Mouse (Mus musculus): ENCODE data around the gene Lrrc52. TPM values are rescaled to one million over a fixed set of nuclear protein-coding genes. Genes with fewer than 3 reads are reported as not detected.

Lrrc52 gene
- total RNA-seq, 2 experiments from 2014 or later = 0.23 TPM; not detected in 1

- no peak for DNase-seq
These were observed 30.2 kb downstream of the Lrrc52 start for GRCm38 (mm10) chr1:167436186-167436975.

- no peak for DNase-seq
These were observed 31.6 kb downstream of the Lrrc52 start for GRCm38 (mm10) chr1:167434931-167435330.

GRCm38 (mm10) chr1:167430976-167431676 lies 35.5 kb downstream of the Lrrc52 start:
- peak in 1 of 2 experiments; percentile 7 for DNase-seq

DNA sequence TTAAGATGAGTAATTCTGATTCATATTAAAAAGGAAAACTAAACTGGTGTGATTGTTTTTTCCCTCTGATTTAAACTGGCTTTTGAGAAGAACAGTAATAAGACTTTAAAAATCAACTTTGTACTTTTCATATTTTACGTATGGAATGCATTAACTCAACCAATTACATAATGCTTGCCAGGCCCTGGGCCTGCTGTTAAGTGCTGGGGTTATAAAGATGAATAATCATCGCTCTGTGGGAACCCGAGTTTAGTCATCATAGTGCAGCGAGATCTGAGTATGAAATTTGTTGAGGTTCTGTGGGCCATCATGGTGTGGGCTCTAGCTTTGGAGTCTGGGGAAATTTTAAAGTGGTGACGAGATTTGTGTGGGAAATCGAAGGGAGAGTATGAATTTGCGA lies 39.9 kb downstream of the Lrrc52 start:
- no peak for DNase-seq

GRCm38 (mm10) chr1:167425572-167425971 lies 41.0 kb downstream of the Lrrc52 start:
- DNase-seq = no peak

DNA sequence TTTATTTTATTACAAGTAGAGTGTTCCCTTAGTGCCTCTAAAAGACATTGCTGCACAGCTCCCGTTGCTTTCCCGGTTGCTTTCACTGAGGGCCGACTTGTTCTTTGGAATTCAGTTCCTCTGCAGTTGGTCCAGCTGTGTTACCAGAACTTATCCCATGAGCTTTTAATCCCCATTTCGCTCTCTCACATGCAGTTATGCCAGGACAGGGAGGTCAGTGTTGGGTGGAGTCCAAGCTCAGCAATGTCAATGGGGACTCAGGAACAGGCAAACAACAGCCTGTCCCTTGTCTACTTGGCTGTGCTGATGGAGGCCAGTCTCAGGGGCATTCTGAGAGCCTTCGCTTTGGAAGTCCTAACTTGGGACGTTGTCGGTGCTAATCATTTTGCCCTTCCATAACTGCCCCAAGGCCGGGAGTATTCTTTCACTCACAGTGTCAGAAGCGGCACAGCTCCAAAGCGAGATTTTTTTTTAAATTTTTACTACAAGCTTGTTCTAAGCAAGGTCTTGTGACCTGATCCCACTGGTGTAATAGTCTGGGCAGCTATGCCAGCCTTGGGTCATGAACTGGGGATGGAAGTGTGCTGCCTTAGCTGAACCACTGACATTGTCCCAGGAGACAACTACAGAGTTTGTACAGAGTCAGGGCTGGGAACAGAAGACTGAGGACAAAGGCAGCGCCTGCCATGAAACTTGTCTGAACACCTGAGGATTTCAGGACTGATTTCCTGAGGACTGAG lies 43.9 kb downstream of the Lrrc52 start:
- peak; percentile 15 to 30 for DNase-seq

DNA sequence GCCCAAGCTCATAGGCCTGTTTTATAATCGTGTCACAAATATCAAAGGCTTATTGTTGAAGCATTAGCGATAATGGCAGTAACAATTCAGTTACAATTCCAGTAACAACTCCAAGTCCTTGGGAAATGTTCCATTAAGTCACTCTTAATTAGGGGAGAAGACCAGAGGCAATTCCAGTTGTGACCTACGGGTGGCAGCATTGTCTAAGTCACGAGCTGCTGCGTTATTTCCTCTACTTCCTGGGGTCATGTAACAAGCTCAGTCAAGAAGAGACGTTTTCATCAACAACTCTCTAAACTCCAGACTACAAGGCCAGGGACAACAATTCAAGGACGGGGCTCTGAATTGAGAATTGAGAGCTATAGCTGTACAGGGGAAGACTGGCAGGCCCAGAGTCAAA lies 51.7 kb downstream of the Lrrc52 start:
- DNase-seq = peak; percentile 73 to 76

DNA sequence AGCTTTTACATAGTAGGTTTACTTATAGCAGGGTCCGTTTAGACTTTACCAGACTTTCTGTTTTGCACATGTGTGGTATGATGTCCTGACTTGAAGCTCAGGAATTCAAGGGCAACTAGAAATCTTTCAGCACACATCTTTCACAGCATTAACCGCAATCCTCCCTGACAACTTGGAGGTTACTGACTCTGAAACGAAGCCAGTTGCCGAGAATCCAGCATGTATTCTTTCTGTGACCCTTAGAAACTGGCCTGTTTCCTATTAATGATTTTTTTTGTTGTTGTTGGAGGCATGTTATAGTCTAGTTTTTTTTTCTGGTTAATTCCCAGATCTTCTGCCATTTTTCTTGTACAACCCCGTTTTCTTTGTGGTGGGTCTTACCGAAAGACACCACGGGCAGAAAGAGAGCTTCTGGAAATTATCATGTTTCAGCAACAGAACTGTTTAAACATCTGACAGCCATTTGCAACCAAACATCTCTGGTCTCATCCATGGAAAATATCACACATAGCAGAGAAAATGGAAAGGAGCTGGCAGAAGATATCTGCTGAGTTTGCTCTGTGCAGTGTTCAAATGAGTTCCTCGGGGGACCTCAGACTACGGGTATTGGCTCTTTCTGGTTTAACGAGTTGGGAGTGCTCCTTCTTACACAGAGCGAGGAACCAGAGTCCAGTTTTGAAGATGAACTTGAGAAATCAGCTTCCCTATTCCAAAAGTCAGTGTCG lies 54.4 kb downstream of the Lrrc52 start:
- no peak for DNase-seq

DNA sequence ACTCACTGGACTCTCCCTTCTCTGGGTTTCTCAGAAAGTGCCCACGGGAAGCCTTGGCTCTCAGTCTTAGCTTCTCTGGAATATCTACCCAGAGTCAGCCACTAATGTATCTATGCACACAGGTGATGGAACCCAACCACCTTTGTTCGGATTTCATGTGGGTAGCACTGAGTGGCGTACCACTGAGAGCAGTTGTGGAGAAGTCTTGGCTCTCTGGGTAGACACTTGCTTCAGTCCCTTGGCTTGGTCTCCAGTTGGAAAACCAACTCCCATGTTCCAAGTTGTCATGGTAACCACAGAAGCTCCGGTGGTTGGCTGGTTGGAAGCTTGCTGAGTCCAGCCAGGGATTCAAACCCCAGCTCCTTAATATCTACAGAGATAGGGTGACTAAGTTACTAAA lies 57.0 kb downstream of the Lrrc52 start:
- DNase-seq = no peak

DNA sequence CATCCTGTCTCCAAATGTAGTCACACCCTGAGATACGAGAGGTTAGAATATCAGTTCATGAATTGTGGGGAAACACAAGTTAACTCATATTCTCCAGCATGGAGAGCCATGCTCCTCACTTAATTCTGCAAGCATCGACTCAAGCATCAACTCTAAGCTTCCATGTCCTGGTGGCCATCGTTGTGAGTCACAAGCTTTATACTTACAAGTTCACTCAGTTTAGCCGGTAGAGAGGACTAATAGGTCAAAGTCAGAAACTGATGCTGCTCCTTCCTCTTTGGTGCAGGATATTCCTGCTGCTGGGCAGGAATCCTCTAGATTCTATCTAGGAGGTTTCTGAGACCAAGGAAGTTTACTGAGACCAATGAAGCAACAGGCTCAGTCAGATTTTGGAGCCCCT lies 61.3 kb downstream of the Lrrc52 start:
- DNase-seq = no peak

Other genes with a start within 250 kb of the Lrrc52 start
- gene Uck2, start 181.5 kb downstream of the Lrrc52 start, total RNA-seq (2021) = 10 to 100 TPM; 60.6 to 65.0 TPM
- gene Tmco1, start 158.4 kb downstream of the Lrrc52 start, total RNA-seq (2021) = 100 to 1,000 TPM; 148 to 170 TPM
- gene Aldh9a1, start 116.8 kb downstream of the Lrrc52 start, total RNA-seq (2021) = 10 to 100 TPM; 63.5 to 87.4 TPM
- 100 to 1,000 TPM in 1 of 2 experiments, 10 to 100 TPM in 1; 68.8 to 100 TPM for gene Mgst3, start 72.9 kb downstream of the Lrrc52 start, total RNA-seq (2021)
- gene Rxrg, start 131.6 kb upstream of the Lrrc52 start, total RNA-seq (2021) = 1 to 10 TPM; 4.8 to 5.1 TPM
- under 1 TPM in 1 of 2 experiments, not detected in 1; 0.13 TPM for gene Lmx1a, start 222.5 kb upstream of the Lrrc52 start, total RNA-seq (2021)

Measured in adrenal gland, postnatal 36 days (tissue).